Mouse (Mus musculus): ENCODE measurements around the gene Rad51b. TPM values are rescaled to one million over a fixed set of nuclear protein-coding genes. Genes with fewer than 3 reads are reported as not detected.
A peak's percentile ranks its signal among the peaks of the same experiment; 100 is the strongest.

Rad51b gene
- total and polyA plus RNA-seq, 3 experiments, result 6.5 to 8.6 (median 8.5) TPM

GRCm38 (mm10) chr12:79839096-79839941 lies 542.2 kb downstream of the Rad51b start:
- 0 out of 2 replicates have a peak overlapping the region, but pooled peaks have one; percentile 2 for H3K4me2 ChIP-seq (ENCODE audit: insufficient read depth, low read depth, poor library complexity, severe bottlenecking)
- H3K27me3 ChIP-seq (replicated peaks), result no peaks in the 10 kb centered on the region
- peak overlapping the region; percentile 32 for H3K9ac ChIP-seq (ENCODE audit: insufficient read depth, low read depth)
- H3K4me1 ChIP-seq (ENCODE audit: control insufficient read depth in 1 of 2, insufficient read depth in 2 of 2), result peaks cover 49 to 76% of the 10 kb centered on the region in 2 experiments
- in situ Hi-C loops (cut with MboI; ENCODE audit: low pct_ligation_motif_present, low pct_unique_long_range_greater_than_20kb, low sequenced_read_pairs) (loop anchor here (5.0 to 25.0 kb wide), 3 partner anchors 123 to 273 kb away; partner anchors contain the start of gene Zfp36l1), dilution Hi-C loops (cut with MboI; ENCODE audit: extremely low pct_ligation_motif_present, extremely low pct_unique_long_range_greater_than_20kb, low sequenced_read_pairs) (no loop called here)
- no peaks in the 10 kb centered on the region for H3K9me3 ChIP-seq (replicated peaks; ENCODE audit: low read length)
- TF ChIP-seq EP300 (IDR thresholded peaks at IDR 0.05; ENCODE audit: low read length) (peak; percentile 47; the same call in 1 of the 2 replicates), USF1 (IDR thresholded peaks at IDR 0.05; ENCODE audit: low read depth, low read length) (no peak), CHD1 (IDR thresholded peaks at IDR 0.05; ENCODE audit: low read depth, low read length) (peak; percentile 47; the same call in 1 of the 2 replicates), KAT2A (IDR thresholded peaks at IDR 0.05; ENCODE audit: insufficient replicate concordance, low read length) (0 out of 2 replicates have a peak, but pooled peaks have one; percentile 20), POLR2A (IDR thresholded peaks at IDR 0.05; ENCODE audit: low read depth, low read length) (peak; percentile 33; the same call in 1 of the 2 replicates), NRF1 (IDR thresholded peaks at IDR 0.05; ENCODE audit: low read depth, low read length) (no peak), USF2 (conservative IDR thresholded peaks at IDR 0.05; ENCODE audit: low read depth, low read length) (no peak), POLR2AphosphoS2 (IDR thresholded peaks at IDR 0.05; ENCODE audit: low read depth, low read length) (no peak), ZKSCAN1 (IDR thresholded peaks at IDR 0.05; ENCODE audit: borderline replicate concordance, low read depth, low read length) (no peak), HCFC1 (IDR thresholded peaks at IDR 0.05; ENCODE audit: low read depth, low read length) (no peak), BHLHE40 (IDR thresholded peaks at IDR 0.05; ENCODE audit: low read depth, low read length) (peak; percentile 64), MAX (IDR thresholded peaks at IDR 0.05; ENCODE audit: low read length) (peak; percentile 41; the same call in 1 of the 2 replicates), JUN (IDR thresholded peaks at IDR 0.05; ENCODE audit: insufficient read depth, low read depth, low read length) (no peak), RAD21 (IDR thresholded peaks at IDR 0.05; ENCODE audit: low read depth, low read length) (peak; percentile 14), ZNF384 (IDR thresholded peaks at IDR 0.05; ENCODE audit: low read depth, low read length) (peak; percentile 57; the same call in 1 of the 2 replicates), MEF2A (IDR thresholded peaks at IDR 0.05; ENCODE audit: borderline replicate concordance, low read depth, low read length) (0 out of 2 replicates have a peak, but pooled peaks have one; percentile 56), SMC3 (IDR thresholded peaks at IDR 0.05; ENCODE audit: low read depth, low read length) (peak; percentile 14; the same call in 1 of the 2 replicates), IRF4 (IDR thresholded peaks at IDR 0.05; ENCODE audit: low read depth, low read length) (peak; percentile 75; the same call in 1 of the 2 replicates), ETS1 (conservative IDR thresholded peaks at IDR 0.05; ENCODE audit: low read depth, low read length) (peak; percentile 61), TBP (conservative IDR thresholded peaks at IDR 0.05; ENCODE audit: low read depth, low read length) (no peak), MXI1 (IDR thresholded peaks at IDR 0.05; ENCODE audit: low read depth, low read length) (peak; percentile 11; the same call in 1 of the 2 replicates), MYC (IDR thresholded peaks at IDR 0.05; ENCODE audit: low read depth, low read length) (no peak), NELFE (IDR thresholded peaks at IDR 0.05; ENCODE audit: low read depth, low read length) (0 out of 2 replicates have a peak, but pooled peaks have one; percentile 22), CTCF (conservative IDR thresholded peaks at IDR 0.05 in 1 of 2, IDR thresholded peaks at IDR 0.05 in 1 of 2; ENCODE audit: low read depth in 2 of 2, low read length in 2 of 2) (no peak), CHD2 (IDR thresholded peaks at IDR 0.05; ENCODE audit: low read length) (no peak), E2F4 (IDR thresholded peaks at IDR 0.05; ENCODE audit: insufficient replicate concordance, low read depth, low read length) (no peak), SIN3A (IDR thresholded peaks at IDR 0.05; ENCODE audit: low read length) (no peak; the same call in 1 of the 2 replicates), TCF12 (IDR thresholded peaks at IDR 0.05; ENCODE audit: low read depth, low read length) (peak; percentile 91), ELF1 (IDR thresholded peaks at IDR 0.05; ENCODE audit: low read depth, low read length) (no peak), GABPA (IDR thresholded peaks at IDR 0.05; ENCODE audit: insufficient replicate concordance, low read depth, low read length) (no peak), UBTF (IDR thresholded peaks at IDR 0.05; ENCODE audit: low read depth, low read length) (no peak), MAZ (IDR thresholded peaks at IDR 0.05; ENCODE audit: low read depth, low read length) (peak; percentile 82; the same call in 1 of the 2 replicates), MAFK (IDR thresholded peaks at IDR 0.05; ENCODE audit: insufficient replicate concordance, low read length) (no peak), ZMIZ1 (IDR thresholded peaks at IDR 0.05; ENCODE audit: low read depth, low read length) (no peak), JUND (conservative IDR thresholded peaks at IDR 0.05; ENCODE audit: low read depth, low read length) (no peak), ZC3H11A (IDR thresholded peaks at IDR 0.05; ENCODE audit: low read depth, low read length) (no peak), PAX5 (IDR thresholded peaks at IDR 0.05; ENCODE audit: low read length) (no peak), RCOR1 (conservative IDR thresholded peaks at IDR 0.05; ENCODE audit: low read depth, low read length) (no peak)
- no peaks in the 10 kb centered on the region for H3K36me3 ChIP-seq (replicated peaks in 1 of 2; ENCODE audit: control insufficient read depth in 1 of 2, insufficient read depth in 1 of 2, low read length in 1 of 2)
- DNase-seq (ENCODE audit: extremely low read depth), result peak; percentile 30
- H3K4me3 ChIP-seq (replicated peaks in 1 of 3; ENCODE audit: low read depth in 2 of 3, low read length in 2 of 3, poor library complexity in 1 of 3), result no peak overlapping the region
- H3K79me2 ChIP-seq (replicated peaks; ENCODE audit: control insufficient read depth, extremely low read depth, insufficient read depth, poor library complexity, severe bottlenecking), result no peaks in the 10 kb centered on the region
- H3K27ac ChIP-seq (ENCODE audit: insufficient read depth, low read depth), result peak overlapping the region; percentile 94
